Mouse (Mus musculus): ENCODE results near the gene Rad51b.

The Rad51b gene

DNA sequence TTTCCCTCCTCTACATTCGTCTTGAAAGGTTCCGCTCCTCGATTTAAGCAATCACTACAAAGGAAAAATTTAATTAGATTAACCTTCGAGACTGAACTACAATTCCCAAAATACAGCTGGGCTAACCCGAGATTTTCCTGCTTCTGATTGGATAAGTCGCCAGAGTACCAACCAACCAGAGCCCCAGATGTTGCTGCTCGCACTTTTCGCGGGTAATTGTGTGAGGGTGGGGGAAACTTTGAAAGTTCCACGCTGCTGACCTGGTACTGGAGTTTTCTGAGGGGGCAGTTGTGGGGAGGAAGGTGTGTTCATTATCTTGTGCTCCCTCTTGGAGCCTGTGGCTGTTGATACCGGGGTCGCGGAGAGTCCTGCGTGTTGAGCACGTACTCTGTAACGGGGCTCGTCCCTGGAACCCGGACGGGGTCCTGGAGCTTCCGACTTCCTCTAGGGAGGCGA is at the start of gene Rad51b:
Gene Rad51b (plus strand): TSS at position 162 of the 456 bp plus-strand sequence.
- ChIA-PET POLR2A (interaction anchor here in 3 of 4 experiments (0.6 to 2.7 kb wide), 42 partner anchors 8 to 927 kb away, joined by 3 to 21 read pairs (median 4); partner anchors contain the start of genes Zfp36l1 (in 2 of the 3), Arg2 (in 1 of the 3), Atp6v1d (in 1 of the 3) and Eif2s1 (in 1 of the 3)), CTCF (interaction anchor here in 1 of 4 experiments (0.5 to 1.4 kb wide), 3 partner anchors 104 to 455 kb away, joined by 4 to 7 read pairs (median 4); no protein-coding TSS in a partner anchor)

DNA sequence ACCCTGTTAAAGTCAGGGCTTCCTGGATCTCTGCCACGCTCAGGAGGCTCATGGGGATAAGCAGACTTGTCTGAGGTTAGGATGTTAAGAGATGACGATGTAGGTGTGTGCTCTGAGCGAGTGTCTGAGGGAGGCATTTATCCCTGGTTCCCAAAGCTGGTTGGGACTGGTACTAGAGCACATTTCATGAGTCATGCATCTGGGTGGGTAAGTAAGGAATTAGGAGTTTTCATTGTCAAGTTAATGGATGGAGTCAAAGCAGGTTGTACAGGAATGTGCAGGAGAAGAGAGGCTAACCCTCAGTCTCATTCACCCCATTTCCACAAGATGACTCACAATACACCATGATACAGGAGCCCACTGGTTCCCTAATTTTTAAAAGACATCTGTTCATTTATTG is 49.0 kb upstream of the Rad51b start:
- CTCF ChIA-PET = no interaction called here
- POLR2A ChIA-PET = interaction anchor here in 3 of 4 experiments (0.5 to 2.8 kb wide), 19 partner anchors 9 to 1719 kb away, joined by 3 to 19 read pairs (median 4); partner anchors contain the start of genes Vti1b (in 1 of the 3) and Zfp36l1 (in 1 of the 3)

DNA sequence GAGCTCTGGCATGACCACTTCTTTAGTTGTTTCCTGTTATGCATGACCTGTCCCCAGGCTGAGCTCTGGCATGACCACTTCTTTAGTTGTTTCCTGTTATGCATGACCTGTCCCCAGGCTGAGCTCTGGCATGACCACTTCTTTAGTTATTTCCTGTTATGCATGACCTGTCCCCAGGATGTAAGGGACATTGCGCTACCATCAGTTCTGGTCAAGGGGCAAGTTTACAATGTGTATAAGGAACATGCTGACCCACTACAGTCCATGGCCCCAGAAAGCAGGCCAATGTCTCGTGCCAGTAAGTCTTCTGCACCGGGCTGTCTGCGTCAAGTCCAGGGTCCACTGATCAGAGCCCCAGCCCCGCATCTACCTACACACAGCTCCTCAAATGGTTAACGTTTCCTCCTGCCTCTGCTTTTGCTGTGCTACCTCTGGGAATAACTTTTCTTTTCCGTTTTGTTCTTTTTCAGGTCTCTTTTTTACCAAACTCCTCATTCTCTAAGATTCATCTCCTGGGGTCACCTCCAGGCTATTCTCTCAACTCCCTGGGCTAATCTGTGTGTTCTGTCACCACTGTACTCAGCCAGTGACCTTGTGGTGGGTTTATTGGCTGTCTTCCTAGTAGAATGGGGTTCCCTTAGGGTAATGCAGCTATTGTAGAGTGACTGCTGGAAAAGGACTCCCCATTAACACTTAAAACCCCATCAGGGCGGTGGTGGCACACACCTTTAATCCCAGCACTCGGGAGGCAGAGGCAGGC is 43.6 kb upstream of the Rad51b start:
- POLR2A ChIA-PET = interaction anchor here in 1 of 4 experiments (1.2 kb wide), 1 partner anchor 10 kb away, joined by 3 read pairs; no protein-coding TSS in a partner anchor
- CTCF ChIA-PET = interaction anchor here in 1 of 4 experiments (0.6 kb wide), 1 partner anchor 182 kb away, joined by 5 read pairs; no protein-coding TSS in a partner anchor

DNA sequence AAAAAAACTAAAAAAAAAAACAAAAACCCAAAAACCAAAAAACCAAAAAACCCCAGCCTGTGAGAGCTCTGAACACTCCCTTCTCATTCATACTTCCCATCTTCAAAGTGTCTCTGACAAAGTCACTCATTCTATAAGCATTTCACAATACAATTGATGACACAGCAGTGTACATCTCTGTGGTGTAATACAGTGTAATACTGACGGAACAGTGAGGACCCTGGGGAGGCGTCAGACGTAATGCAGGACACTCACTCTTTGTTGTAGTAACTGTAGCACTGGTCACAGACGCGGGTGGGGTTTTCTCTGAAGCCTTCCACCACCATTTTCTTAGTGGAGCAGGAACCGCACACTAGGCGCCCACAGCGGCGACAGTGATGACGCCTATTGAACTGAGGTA is 42.1 kb upstream of the Rad51b start:
- CTCF ChIA-PET = interaction anchor here in 1 of 4 experiments (0.9 kb wide), 1 partner anchor 81 kb away, joined by 3 read pairs; no protein-coding TSS in a partner anchor
- POLR2A ChIA-PET = interaction anchor here in 1 of 4 experiments (1.2 to 1.4 kb wide), 2 partner anchors 8 to 9 kb away, joined by 3 to 4 read pairs; no protein-coding TSS in a partner anchor

DNA sequence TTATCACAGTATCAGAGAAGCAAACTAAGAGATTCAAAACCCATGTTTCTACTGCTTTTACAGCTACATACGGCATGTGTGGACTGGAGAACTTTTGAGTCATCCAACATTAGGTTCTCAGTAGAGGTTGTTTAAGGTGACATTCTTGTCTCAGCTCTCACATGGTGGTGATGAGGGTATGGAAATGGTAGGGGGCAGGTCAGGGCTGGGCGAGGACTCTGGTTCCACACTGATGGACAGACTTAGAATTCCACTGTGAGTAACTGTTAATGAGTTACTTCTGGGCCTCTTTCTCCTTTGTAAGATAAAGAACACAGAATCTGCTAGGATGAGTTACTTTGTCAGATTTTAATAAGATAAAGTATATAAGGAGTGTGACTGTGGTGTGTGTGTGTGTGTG is 36.9 kb upstream of the Rad51b start:
- ChIA-PET POLR2A (interaction anchor here in 3 of 4 experiments (0.7 to 3.8 kb wide), 9 partner anchors 8 to 67 kb away, joined by 3 to 19 read pairs (median 4); no protein-coding TSS in a partner anchor), CTCF (interaction anchor here (0.6 to 2.9 kb wide), 12 partner anchors 13 to 1011 kb away, joined by 3 to 47 read pairs (median 6); no protein-coding TSS in a partner anchor)

DNA sequence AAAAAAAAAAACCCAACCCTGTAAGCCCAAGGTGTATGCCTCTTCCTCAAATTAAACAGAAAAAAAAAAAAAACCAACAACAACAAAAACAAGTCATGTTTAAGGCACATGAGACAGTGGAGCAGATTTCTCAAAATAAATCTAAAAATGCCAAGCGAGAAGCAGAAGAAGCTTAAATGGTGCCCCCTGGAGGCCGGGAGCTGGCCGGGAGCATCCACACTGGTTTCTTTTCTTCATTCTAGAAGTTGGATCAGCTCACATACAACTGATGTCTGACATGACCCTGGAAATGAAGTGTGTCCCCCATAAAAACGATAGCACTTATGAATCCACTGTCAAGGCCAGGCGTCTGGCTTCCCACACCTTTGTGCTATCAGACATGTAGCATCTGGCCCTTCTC is 36.0 kb upstream of the Rad51b start:
- ChIA-PET CTCF (interaction anchor here (0.6 to 2.9 kb wide), 36 partner anchors 10 to 1243 kb away, joined by 3 to 47 read pairs (median 5); partner anchors contain the start of gene Arg2 (in 1 of the 4)), POLR2A (interaction anchor here in 3 of 4 experiments (0.6 to 3.8 kb wide), 13 partner anchors 9 to 973 kb away, joined by 3 to 19 read pairs (median 4); no protein-coding TSS in a partner anchor)

DNA sequence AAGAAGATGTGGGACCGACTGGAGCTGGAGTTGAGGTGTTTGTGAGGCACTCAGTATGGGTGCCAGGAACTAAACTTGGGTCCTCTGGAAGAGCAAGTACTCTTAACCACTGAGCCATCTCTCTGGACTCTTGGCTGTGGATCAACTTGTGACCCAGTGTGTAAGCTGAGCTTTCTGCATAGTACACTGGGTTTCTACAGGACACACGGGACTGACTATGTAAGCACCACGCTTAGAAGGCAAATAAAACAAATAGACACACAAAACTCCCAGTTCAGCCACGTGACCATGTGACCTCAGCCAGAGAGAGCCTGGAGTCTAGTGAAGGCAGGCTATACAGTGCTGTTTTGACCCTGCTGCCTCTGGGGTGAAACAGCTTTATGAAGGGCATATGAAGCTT is 24.5 kb upstream of the Rad51b start:
- POLR2A ChIA-PET = interaction anchor here in 3 of 4 experiments (0.9 to 2.4 kb wide), 10 partner anchors 9 to 85 kb away, joined by 3 to 10 read pairs (median 4); partner anchors contain the start of genes Rad51b (in 3 of the 3) and Zfyve26 (in 2 of the 3)
- CTCF ChIA-PET = interaction anchor here in 3 of 4 experiments (0.6 to 1.5 kb wide), 3 partner anchors 11 to 77 kb away, joined by 3 to 6 read pairs (median 4); no protein-coding TSS in a partner anchor

DNA sequence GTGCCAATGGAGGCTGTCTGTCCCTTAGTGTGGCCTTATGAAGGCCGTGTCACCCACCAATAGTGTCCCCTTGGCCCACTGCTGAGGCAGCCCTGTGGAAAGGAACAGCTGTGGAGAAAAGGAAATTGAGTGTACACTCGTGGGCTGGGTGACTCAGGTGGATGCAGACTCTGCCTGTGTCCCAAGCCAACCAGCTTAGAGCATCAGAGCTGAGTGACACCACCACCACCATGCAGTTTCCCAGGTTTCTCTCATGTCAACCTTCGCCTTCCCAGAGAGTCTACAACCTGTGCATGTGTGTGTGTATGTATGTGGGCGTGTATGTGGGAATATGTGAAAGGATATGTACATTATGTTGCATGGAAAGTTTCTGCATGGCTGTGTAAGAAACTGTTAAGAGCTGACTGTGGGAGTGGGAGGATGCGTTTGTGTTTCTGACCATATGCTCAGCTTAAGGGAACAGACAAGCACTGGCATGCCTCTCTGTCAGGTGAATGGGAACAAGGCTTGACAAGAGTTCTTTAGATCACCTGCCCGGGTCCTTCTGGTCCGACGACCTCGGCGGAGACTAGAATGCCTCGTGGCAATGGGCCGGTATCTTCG is 17.5 kb upstream of the Rad51b start:
- POLR2A ChIA-PET = interaction anchor here in 3 of 4 experiments (0.5 to 3.0 kb wide), 12 partner anchors 8 to 148 kb away, joined by 3 to 21 read pairs (median 4); partner anchors contain the start of genes Rad51b (in 2 of the 3) and Zfyve26 (in 1 of the 3)
- CTCF ChIA-PET = interaction anchor here in 1 of 4 experiments (1.4 kb wide), 1 partner anchor 19 kb away, joined by 3 read pairs; no protein-coding TSS in a partner anchor

DNA sequence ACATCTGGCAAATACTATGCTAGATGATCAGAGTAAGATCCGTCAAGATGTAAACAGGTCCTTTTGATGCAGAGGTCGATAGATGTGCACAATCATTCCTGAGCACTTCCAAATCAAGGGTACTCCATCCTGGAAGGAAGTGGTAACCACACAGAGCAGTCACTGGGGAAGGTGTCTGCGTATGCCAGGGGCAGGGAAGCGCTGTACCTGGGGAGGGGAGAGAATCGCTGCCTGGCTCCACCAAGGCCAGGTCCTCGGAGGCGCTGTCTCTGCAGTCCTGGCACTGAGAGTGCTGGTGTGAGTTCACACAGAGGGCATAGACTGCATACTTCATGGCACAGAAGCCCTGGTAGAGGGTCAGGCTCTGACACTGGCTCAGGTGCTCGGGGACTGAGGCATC is 14.5 kb upstream of the Rad51b start:
- CTCF ChIA-PET = no interaction called here
- POLR2A ChIA-PET = interaction anchor here in 1 of 4 experiments (0.6 kb wide), 1 partner anchor 813 kb away, joined by 4 read pairs; no protein-coding TSS in a partner anchor

DNA sequence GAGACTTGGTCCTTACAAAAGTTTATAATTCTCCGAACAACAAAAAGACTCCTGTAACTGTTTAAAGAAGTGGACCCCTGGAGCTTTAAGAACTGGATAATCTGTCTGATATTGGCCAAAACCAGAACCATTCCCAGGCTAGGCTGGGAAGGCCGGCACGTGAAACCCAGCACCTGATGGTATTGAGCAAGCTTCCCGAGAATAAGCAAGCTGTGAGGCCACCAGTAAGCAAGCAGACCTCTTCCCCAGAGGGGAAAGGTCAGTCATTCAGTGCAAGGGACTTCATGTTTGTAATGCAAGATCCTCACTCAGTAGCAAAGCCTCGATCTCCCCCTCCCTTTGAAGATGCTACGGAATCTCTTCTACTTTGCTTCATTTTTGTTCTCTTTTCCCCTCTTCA is 4.2 kb upstream of the Rad51b start:
- CTCF ChIA-PET = interaction anchor here in 1 of 4 experiments (0.5 kb wide), 1 partner anchor 861 kb away, joined by 4 read pairs; no protein-coding TSS in a partner anchor

DNA sequence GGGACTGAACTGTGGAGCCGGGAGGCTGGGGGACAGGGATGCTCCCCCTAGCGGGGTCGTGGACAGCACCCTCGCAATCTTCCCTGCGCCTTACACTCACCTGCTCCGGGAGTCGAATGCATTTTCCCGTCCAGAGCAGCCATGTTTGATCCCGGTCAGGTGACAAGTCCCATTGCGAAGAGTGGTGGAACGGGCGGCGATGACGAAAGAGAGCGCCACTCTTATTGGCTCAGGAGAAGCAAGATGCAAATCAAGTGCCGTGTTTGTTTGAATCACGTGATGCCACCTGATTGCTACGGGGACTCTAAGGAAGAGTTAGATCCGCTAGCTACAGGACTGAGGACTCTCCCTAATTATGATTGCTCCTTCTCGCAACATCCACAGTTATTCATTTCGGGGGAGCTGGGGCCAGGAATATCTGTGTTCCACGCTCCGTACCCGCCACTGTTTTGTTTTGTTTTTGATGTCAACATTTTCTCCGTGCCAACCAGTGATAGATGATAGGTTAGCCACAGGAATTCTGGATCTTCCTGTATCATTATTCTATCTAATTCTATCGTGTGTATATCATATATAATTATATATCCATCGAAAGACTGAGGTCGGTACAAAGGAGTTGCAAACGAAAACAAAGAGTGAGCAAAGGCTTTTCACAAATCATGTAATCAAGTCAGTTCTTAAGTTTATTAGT is 811 bp upstream of the Rad51b start, which contains the start of gene Zfyve26:
Gene Zfyve26 (minus strand): TSS at position 179 of the 691 bp plus-strand sequence.
- ChIA-PET POLR2A (interaction anchor here in 3 of 4 experiments (0.5 to 2.7 kb wide), 34 partner anchors 9 to 817 kb away, joined by 3 to 21 read pairs (median 5); partner anchors contain the start of genes Arg2 (in 1 of the 3), Atp6v1d (in 1 of the 3), Eif2s1 (in 1 of the 3) and Plekhh1 (in 1 of the 3)), CTCF (interaction anchor here in 1 of 4 experiments (0.8 to 1.4 kb wide), 3 partner anchors 103 to 377 kb away, joined by 4 to 7 read pairs (median 7); no protein-coding TSS in a partner anchor)

More for the DNA sequence above, 4.2 kb upstream of the Rad51b start:
- POLR2A ChIA-PET = interaction anchor here in 2 of 4 experiments (0.8 to 3.1 kb wide), 4 partner anchors 13 to 43 kb away, joined by 3 to 14 read pairs (median 4); no protein-coding TSS in a partner anchor

DNA sequence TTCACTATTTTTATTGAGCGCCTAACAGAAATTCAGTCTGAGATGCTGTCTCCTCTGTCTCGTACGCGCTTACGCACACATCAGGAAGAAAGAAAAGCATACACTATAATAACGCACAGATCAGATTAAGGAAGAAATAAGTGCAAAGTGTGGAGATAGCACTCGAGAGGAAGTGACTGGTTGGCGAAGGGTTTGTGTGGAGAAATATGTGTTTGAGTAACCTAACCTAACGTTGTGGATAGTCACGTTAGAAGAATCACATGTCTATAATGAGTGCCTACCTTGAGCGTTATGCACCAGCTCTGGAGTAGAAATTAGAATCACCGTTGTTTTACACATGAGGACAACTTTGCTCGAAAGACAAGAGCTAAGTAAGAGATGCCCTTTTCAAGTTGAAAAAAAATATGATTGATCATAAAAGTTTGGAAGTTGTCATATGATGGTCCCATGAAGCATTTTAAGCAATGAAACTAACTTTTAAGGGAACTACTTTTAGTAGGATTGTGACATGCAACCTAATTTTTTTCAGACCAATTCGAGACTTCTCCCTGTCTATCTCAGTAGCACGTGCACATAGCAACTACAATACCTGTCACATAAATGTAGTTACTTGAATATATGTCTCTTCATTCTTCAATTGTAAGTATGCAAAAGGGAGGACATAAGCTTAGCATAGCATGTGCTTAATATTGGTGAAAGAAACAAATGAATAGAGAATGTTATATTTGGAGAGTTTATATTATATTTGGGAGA is 978 bp downstream of the Rad51b start:
- CTCF ChIA-PET = interaction anchor here in 1 of 4 experiments (0.5 kb wide), 1 partner anchor 456 kb away, joined by 4 read pairs; no protein-coding TSS in a partner anchor
- POLR2A ChIA-PET = interaction anchor here in 3 of 4 experiments (0.8 to 2.7 kb wide), 16 partner anchors 10 to 926 kb away, joined by 3 to 21 read pairs (median 6); partner anchors contain the start of gene Zfp36l1 (in 2 of the 3)

DNA sequence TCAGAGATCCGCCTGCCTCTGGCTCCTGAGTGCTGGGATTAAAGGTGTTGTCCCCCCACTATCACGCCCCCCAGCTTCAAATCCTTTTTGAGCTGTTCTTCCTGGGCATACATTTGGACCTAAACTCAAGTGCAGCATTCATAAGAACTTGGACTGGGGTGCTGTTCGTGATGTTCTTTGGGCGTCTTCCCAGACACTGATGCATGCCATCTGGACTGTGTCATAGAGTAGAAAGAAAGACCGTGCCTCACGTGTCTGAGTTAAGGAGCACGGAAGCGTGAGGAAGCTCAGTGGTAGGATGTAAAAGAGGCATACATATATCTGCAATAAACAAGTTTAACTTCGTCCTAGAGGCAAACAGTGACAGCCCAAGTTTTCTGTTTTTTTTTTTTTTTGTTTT is 4.7 kb downstream of the Rad51b start:
- CTCF ChIA-PET = no interaction called here
- POLR2A ChIA-PET = interaction anchor here in 2 of 4 experiments (0.5 to 1.4 kb wide), 4 partner anchors 13 to 524 kb away, joined by 3 to 4 read pairs (median 3); no protein-coding TSS in a partner anchor

DNA sequence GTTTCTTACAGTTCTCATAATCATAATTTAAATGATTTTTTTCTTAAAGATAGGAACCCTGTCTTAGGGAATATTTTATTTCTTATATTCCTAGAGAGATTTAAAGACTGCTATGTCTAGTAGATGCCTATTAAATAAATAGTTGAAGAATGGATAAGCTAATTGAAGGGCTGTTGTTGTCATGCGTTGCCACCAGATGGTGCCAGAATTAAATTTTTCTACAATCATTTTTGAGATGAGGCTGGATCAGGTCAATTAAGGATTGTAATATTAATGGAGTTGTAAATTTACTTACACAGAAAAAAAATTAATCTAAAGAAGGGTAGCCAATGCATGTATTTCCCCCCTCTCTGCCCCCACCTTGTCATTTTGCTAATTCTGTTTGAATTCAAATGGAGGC is 8.0 kb downstream of the Rad51b start:
- ChIA-PET POLR2A (interaction anchor here in 2 of 4 experiments (1.5 to 1.6 kb wide), 2 partner anchors 8 to 9 kb away, joined by 6 read pairs; partner anchors contain the start of genes Zfyve26 (in 2 of the 2) and Rad51b (in 1 of the 2)), CTCF (interaction anchor here (0.6 to 0.9 kb wide), 4 partner anchors 43 to 827 kb away, joined by 3 to 5 read pairs (median 3); no protein-coding TSS in a partner anchor)

DNA sequence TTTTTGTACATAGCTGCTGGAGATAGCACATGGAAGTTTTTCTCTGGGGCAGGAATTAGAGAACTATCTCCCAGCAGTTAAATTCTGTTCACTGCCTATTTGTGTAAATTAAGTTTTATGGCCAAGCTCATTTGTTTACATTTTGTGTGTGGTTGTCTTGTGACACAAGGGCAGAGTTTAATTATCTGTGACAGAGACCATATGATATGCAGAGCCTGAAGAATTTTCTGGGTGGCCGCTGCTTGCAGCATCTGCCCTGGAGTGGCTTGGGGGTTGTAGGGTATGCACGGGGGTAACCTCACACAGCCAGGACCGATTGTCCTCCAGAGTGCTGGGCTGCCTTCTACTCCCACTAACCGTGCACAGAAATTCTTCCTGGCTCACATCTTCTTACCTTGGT is 8.9 kb downstream of the Rad51b start:
- POLR2A ChIA-PET = interaction anchor here in 2 of 4 experiments (1.2 to 1.6 kb wide), 3 partner anchors 9 to 10 kb away, joined by 5 to 6 read pairs (median 6); partner anchors contain the start of genes Rad51b (in 2 of the 2) and Zfyve26 (in 2 of the 2)
- CTCF ChIA-PET = interaction anchor here in 1 of 4 experiments (0.7 kb wide), 1 partner anchor 560 kb away, joined by 3 read pairs; no protein-coding TSS in a partner anchor

DNA sequence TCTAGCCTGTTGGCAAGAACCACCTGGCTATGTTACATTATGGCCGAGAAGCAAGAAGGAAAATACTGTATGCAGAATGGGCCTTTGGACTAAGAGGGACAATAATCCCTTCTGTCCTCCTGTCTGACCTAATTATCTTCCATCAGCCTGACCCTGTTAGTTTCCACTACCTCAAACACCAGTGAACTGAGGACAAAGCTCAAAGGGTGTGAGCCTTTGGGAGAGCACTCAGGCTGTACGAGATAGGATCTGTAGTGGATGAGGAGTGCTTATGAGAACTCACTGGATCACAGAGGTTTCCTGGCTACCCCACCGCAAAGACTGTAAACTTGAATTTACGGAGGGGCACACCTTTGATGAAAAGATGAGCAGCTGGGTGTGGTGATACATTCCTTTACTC is 16.6 kb downstream of the Rad51b start:
- ChIA-PET CTCF (no interaction called here), POLR2A (interaction anchor here in 1 of 4 experiments (1.0 kb wide), 1 partner anchor 17 kb away, joined by 3 read pairs; the partner anchor contains the start of gene Rad51b)
